Mouse (Mus musculus) brain, embryonic 18.5 days (tissue): ENCODE results near the gene Gm13084.
"Not testable (repeated sequence)": the region's sequence is repeated elsewhere in the genome, so short reads cannot be mapped to it uniquely, and the experiment has no call there.

Experiments used
- DNase-seq: peaks from one replicate; pipeline ENCODE4 v3.0.0-alpha.2; 2012; ENCODE audit warnings: low read depth, low spot score

Gm13084 gene

GRCm38 (mm10) chr4:143815993-143816392 is at the start of gene Gm13084:
Gene Gm13084 (minus strand): TSS chr4:143816093.
- DNase-seq: no peak

- not testable (repeated sequence) for DNase-seq
Measured at GRCm38 (mm10) chr4:143846197-143846596, 30.3 kb upstream of the Gm13084 start, which contains the start of gene Gm13103. Gene Gm13103 (plus strand): TSS chr4:143846497.

DNA sequence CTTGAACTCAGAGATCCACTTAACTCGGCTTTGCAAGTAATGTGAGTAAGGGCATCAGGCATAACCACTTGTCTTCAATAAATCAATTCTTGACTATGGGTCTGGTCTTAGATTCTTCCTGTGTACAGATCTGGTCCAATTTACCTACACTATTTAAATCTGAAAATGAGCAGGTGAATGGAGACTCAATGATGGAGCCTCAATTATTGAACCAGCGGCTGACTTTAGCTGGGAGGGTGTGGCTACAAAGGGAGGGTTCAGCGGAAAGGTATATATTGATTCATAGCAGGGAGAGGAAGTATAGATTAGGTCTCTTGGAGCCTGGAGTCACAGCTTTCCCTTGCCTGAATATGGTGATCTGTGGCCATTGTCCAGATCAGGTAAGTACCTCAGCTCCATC is 26.8 kb downstream of the Gm13084 start, which contains the start of gene Gm13023:
Gm13023 (plus strand) TSS at position 301 of the 400 bp plus-strand sequence.
- DNase-seq: not testable (repeated sequence)
